Mouse (Mus musculus): ENCODE measurements around the gene Dbi.
A peak's percentile ranks its signal among the peaks of the same experiment; 100 is the strongest.

Dbi gene

DNA sequence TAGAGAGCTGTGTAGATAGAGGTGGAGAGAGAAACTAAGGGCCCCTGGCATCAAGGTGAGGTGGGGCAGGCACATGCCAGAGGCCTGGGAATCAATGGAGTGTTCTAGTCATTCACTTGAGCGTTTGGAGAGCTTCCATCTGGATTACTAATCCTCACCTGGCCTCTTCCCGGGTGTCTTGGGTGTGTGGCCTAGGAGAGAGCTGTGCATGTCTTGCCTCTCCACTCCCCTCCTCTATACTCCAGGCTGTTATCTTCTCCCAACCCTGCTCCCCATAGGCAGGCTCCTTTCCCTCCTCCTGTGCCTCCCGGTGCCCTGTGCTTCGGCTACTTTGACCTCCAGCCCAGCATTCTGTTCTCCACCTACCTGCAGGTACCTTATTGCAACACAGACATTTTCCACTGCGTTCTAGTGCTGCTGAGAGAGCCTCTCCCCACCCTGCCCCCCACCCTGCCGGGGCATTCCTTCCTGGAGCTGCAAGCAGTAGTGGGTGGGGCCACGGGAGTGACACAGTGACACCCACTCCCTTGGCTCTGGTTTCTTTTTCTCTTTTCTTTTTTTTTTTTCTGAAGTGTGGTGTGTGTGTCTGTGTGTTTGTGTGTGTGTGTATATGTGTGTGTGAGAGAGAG lies 37.8 kb downstream of the Dbi start:
- DNase-seq, result no peak

DNA sequence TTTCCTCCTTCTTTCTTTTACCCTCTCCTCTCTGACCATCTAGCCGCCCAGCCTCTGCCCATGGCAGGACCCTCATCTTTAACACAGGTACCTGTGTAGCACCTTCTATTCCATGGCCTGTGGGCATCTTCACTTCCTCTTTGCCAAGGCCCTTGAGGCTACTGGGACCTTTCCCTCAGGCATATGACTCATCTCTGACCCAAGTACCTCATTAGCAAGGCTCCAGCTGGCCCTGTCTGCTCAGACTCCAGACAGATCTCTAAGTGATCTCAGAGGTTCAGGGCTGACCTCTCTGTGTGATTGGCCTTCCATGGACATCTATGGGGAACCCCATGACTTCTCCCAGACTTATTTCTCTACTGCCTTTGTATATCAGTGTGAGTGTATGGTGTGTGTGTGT lies 40.2 kb downstream of the Dbi start:
- no peak for DNase-seq

DNA sequence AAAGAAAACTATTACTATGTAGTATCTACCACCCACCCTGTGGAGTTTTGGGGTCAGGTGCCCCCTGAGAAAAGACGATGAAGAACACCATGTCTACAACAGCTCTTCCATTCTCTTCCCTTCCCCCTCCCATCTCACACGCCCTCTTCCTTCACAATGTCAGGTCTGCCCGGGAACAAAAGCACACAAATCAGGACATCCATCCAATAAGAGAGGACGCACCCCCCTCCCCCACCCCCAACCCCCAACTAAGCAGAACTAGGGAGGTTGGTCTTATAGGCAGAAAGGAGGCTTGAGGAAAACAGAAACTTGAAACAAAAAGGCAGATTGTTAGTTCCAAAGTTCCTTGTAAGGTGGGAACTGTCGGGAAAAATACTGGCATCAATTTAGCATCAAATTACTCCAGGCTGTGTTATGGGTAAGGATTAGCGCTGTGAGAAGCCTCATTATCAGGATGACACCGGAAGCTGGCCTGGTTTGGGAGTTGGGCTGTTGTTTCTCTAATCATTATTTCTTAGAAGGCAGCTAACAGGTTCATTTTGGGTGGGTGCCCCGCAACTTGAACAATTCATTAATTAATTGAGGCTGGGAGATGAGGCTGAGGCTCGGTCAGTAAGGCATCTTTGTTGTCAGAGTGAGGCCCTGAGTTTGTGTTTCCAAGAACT lies 43.0 kb downstream of the Dbi start:
- no peak for DNase-seq

DNA sequence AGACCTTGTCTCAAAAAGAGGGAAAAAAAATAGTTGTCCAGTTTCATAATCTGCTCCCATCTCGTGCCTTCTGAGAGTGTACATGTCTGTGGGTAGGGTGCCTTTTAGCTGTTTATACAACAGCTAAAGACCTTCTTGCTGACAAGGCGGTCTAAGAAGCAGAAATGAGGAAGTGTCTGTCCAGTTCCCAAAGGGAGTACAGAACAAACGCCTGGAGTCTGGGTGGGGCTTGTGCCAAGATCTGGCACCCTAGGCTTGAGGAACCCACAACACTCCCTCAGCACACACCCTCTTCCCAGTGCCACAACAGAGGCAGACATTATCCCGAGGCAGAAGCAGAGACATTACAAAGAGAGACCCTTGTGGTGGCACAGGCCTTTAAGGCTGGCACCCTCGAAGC lies 45.4 kb downstream of the Dbi start:
- no peak for DNase-seq

DNA sequence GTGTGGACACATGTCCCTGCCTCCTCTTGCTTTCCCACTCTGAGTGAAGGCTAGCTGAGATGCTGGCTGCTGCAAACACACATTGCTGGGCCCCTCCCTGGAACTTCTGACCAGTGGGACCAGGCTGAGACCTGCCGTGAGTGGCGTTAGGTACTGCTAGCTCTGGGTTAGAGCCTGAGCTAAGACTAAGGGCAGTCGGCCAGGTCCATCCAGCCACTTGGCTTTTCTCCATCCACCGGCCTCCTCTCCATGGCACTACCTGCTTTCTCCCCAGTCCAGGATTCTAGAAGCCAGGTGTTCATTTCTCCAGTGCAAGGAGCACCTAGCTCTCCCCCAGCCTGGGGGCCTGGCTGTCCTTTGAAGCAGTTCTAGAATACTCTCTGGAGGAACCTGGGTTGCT lies 45.9 kb downstream of the Dbi start:
- peak; percentile 39 for DNase-seq

DNA sequence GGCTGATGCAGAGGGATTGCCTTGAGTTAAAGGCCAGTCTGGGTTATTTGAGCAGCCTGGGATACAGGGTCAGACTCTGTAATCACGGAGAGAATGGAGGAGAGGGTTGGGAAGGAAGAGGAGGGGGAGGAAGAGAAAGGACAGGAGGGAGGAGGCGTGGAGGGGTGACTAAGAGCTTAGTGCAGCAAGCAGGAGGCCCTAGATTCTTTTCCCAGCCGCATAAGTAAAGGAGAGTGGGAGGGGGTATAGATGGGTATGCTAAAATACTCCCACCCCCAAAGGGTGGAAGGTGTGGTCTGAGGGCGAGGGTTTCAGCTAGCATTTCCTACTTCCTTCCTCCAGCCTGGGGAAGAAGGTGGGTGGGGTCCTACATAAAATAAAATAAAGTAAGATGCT lies 46.6 kb downstream of the Dbi start:
- DNase-seq, result no peak

DNA sequence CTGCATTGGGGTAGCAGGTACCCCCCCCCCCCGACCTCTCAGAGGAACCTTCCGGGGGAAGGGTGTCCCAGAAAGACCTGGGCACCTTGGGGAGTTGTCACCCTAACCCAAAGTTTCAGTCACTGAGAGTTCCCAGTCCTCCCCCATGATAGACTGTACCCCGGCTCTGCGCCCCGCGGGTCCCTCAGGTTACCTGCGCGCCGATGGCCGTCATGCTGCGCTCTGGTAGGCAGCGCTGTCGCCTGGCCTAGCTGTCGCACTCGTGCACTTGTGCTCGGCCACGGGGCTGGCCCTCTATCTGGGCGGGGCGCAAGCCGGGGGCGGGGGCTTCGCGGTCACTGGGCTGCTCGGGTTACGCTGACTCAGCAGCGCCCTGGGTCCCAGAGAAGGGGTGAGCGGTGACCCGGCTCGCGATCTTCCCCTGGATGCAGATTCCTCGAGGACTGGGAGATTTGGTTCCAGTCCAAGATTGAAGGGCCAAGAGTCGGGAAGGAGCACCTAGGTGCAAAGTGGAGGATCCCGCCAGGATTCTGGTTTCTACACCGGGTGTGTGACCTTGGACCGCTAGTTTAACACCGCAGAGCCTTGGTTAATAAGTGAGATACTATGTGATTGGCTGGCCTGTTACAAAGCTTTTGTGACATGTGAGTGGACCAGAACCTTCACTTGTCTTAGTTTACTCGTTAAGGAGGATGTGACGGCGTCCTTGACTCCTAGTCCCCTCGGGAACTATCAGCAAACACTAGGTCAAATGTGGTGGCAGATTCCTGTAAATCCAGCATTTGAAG lies 47.2 kb downstream of the Dbi start, which contains the start of gene Tmem37:
TSS of gene Tmem37 (minus strand) at position 556 of the 788 bp plus-strand sequence.
- DNase-seq, result peak; percentile 18

DNA sequence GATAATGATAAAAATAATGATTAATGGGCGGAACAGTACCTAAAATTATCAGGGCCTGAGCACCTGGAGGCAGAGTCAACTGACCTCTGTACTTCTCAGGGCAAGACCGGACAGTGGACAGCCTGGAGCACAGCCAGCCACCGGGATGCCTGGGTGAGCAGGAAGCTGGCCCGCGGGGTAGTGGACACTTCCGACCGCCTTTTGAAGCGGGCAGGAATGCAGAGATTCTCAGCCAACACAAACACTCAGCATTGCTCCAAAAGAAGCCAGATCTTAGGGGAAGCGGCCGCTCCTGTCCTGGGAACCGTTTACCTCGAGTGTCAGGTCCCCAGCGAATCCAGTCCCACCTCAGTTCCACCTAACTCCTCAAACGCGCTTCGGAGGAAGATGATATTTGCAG lies 48.0 kb downstream of the Dbi start:
- DNase-seq, result peak; percentile 30

DNA sequence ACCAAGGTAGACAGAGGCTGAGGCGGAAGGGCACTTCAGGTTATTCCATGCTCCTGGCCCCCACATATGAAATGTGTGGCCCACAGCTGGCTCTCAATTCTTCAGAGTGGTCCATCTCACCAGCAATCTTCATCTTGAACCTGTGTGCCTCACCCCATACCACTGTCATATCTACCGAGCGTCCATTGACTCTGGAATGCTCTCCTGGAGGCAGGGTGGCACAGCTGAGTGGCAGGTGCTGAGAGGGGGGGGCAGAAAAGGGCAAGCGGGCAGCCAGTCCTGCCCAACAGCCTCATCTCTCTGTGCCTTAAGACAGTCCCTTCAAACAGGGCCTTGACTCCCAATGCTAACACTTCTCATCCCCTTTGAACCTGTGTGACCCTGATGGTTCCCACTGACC lies 49.7 kb downstream of the Dbi start:
- DNase-seq, result no peak

DNA sequence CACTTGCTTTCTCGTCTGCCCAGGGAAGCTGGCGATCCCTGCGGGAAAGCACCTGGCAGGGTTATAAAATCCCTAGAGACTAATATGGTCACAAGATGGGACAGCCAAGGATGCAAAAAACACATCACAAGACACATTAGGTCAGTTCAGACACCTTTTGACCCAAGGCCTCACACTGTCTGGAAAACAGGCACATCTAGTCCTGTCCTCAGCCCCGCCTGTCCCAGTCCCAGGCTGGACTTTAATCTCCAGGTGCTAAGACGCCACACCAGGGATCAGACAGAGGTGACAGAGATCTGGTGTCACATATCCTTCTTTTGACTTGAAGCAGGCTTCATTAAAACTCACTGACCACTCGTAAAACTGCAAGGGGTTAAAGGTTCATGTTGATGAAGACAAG lies 50.7 kb downstream of the Dbi start:
- DNase-seq, result no peak

DNA sequence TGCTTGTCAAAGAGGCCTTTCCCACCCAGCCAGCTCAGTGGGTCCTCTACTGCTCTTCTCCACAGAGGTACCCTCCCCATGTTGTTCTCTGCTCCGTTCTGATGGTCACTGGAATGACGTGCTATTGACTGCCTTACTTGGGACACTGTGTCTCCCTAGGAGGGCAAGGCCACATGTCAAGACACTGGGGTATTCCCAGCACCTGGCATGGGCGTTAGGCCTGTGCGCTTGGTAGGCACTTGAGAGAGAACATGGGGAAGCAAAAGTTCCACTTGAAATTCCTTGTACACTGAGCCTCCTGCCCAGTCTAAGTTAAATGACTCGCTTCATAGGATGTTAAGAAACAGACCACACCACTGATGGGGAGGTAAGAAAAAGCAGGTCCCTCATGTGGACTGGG lies 51.8 kb downstream of the Dbi start:
- no peak for DNase-seq

DNA sequence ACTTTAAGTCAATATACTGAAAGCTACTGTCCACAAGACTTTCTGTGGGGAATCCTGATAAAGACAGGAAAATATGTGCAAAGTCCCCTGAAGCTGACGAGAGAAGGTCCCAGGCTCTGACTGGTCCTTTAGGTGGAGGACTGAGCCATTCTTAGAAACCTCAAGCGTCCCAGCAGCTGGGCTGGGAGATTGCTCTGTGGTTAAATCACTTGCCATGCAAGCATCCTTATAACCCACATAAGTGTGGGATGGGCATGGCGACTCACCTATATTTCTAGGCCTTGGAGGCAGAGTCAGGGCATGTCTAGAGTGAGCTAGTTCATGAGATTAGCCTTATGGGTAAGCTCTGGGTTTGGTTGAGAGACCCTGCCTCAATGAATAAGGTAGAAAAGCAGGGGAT lies 54.3 kb downstream of the Dbi start:
- no peak for DNase-seq

DNA sequence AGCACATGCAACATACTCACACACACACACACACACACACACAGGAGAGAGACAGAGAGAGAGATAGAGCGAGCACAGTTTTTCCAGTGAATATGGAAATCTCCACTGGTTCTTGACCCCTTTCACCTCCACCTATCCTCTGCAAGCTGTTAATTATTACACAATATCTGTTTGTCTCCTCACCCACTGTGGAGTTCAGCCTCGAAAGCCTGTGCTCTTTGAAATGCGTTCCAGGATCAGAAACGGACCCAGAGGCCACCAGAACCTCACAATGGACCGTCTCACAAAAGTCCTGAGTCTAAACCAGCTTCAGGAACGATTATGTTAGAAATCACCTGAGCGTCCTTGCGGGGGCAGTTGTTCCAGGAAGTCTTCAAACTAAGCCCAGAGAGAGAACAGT lies 54.7 kb downstream of the Dbi start:
- no peak for DNase-seq

DNA sequence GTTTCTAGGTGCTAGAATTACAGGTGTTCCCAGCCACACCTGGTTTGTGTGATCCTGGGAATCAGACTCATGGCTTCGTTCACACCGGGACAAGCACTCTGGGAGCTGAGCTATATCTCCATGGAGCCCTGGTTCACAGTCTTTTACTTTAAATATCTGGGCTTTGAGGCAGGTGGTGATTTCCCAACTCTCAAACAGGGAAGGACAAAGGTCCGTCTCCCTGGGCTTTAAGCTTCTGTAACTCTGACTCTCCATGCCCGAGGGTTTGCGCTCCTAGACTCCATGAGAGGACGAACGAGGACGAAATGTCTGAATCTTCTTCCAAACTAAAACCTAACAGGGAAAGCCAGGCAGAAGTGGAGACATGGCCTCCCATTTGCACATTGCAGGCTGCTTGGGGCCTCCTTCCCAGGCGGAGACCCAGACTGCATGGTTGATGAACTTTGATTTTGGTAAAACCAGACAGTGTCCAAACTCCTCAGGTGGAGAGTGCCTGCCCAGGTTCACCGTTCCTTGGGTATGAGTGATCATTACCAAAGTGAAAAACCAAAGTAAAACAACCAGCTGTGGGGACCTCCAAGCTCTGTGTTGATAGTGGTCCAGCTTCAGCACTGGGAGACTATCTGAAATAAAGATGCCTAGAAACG lies 56.7 kb downstream of the Dbi start:
- no peak for DNase-seq

Data from cerebellum, adult 9-10 months (tissue).